Mouse (Mus musculus): Measurements from ENCODE around the gene Ppp4r2. TPM values are rescaled to one million over a fixed set of nuclear protein-coding genes. Genes with fewer than 3 reads are reported as not detected.

The Ppp4r2 gene
- polyA plus RNA-seq, 1 experiment from 2014 or later, result 10.6 TPM

- H3K36me3 ChIP-seq, result no peaks in the 10 kb centered on the region
- DNase-seq, result no peak
- 72% methylated on average over 9 of the region's 9 CpGs for WGBS (ENCODE audit: insufficient replicate concordance)
- no peak for ATAC-seq (ENCODE audit: low read depth)
- H3K4me1 ChIP-seq (replicated peaks), result no peaks in the 10 kb centered on the region
- H3K4me3 ChIP-seq (replicated peaks), result no peak overlapping the region
- H3K4me2 ChIP-seq, result no peak overlapping the region
- H3K27ac ChIP-seq, result no peak overlapping the region
- H3K9ac ChIP-seq, result no peak overlapping the region
- H3K9me3 ChIP-seq (replicated peaks), result no peaks in the 10 kb centered on the region
- no peaks in the 10 kb centered on the region for H3K27me3 ChIP-seq
Observed at GRCm38 (mm10) chr6:100807187-100807586, 26.2 kb upstream of the Ppp4r2 start.

GRCm38 (mm10) chr6:100807746-100808145 is 25.7 kb upstream of the Ppp4r2 start:
- H3K4me2 ChIP-seq, result no peak overlapping the region
- H3K4me1 ChIP-seq (replicated peaks), result no peaks in the 10 kb centered on the region

GRCm38 (mm10) chr6:100808221-100808778 is 25.1 kb upstream of the Ppp4r2 start:
- H3K9ac ChIP-seq, result no peak overlapping the region
- no peaks in the 10 kb centered on the region for H3K36me3 ChIP-seq
- 74% methylated on average over 6 of the region's 6 CpGs for WGBS (ENCODE audit: insufficient replicate concordance)
- DNase-seq (no peak), ATAC-seq (ENCODE audit: low read depth) (no peak)
- no peak overlapping the region for H3K27ac ChIP-seq
- H3K4me3 ChIP-seq (replicated peaks), result no peak overlapping the region
- H3K9me3 ChIP-seq (replicated peaks), result no peaks in the 10 kb centered on the region
- H3K27me3 ChIP-seq, result no peaks in the 10 kb centered on the region
- no peaks in the 10 kb centered on the region for H3K4me1 ChIP-seq (replicated peaks)
- H3K4me2 ChIP-seq, result no peak overlapping the region

More at GRCm38 (mm10) chr6:100807746-100808145, 25.7 kb upstream of the Ppp4r2 start:
- no peak for DNase-seq
- H3K27ac ChIP-seq, result no peak overlapping the region
- 39% methylated on average over 1 of the region's 1 CpGs for WGBS (ENCODE audit: insufficient replicate concordance)
- H3K9ac ChIP-seq, result no peak overlapping the region
- no peak for ATAC-seq (ENCODE audit: low read depth)
- no peaks in the 10 kb centered on the region for H3K27me3 ChIP-seq
- H3K4me3 ChIP-seq (replicated peaks), result no peak overlapping the region
- no peaks in the 10 kb centered on the region for H3K36me3 ChIP-seq
- no peaks in the 10 kb centered on the region for H3K9me3 ChIP-seq (replicated peaks)

- Histone ChIP-seq H3K27me3 (no peaks in the 10 kb centered on the region), H3K9me3 (replicated peaks) (no peaks in the 10 kb centered on the region), H3K4me3 (replicated peaks) (no peak overlapping the region), H3K4me2 (no peak overlapping the region), H3K27ac (no peak overlapping the region), H3K36me3 (no peaks in the 10 kb centered on the region), H3K9ac (no peak overlapping the region), H3K4me1 (replicated peaks) (no peaks in the 10 kb centered on the region)
- no peak for ATAC-seq (ENCODE audit: low read depth)
- 69% methylated on average over 4 of the region's 4 CpGs for WGBS (ENCODE audit: insufficient replicate concordance)
- DNase-seq, result no peak
Observed at GRCm38 (mm10) chr6:100810117-100810516, 23.3 kb upstream of the Ppp4r2 start.

- 42% methylated on average over 3 of the region's 3 CpGs for WGBS (ENCODE audit: insufficient replicate concordance)
- Histone ChIP-seq H3K4me3 (replicated peaks) (no peak overlapping the region), H3K9ac (no peak overlapping the region), H3K4me2 (no peak overlapping the region), H3K27ac (no peak overlapping the region), H3K4me1 (replicated peaks) (no peaks in the 10 kb centered on the region), H3K36me3 (no peaks in the 10 kb centered on the region), H3K27me3 (no peaks in the 10 kb centered on the region), H3K9me3 (replicated peaks) (no peaks in the 10 kb centered on the region)
- DNase-seq, result no peak
- no peak for ATAC-seq (ENCODE audit: low read depth)
Observed at GRCm38 (mm10) chr6:100811731-100812130, 21.7 kb upstream of the Ppp4r2 start.

GRCm38 (mm10) chr6:100821367-100821766 is 12.1 kb upstream of the Ppp4r2 start:
- H3K4me3 ChIP-seq (replicated peaks), result no peak overlapping the region
- WGBS (ENCODE audit: insufficient replicate concordance), result 61% methylated on average over 2 of the region's 2 CpGs
- H3K27me3 ChIP-seq, result no peaks in the 10 kb centered on the region
- H3K27ac ChIP-seq, result no peak overlapping the region
- H3K9me3 ChIP-seq (replicated peaks), result no peaks in the 10 kb centered on the region
- no peak for DNase-seq
- no peak overlapping the region for H3K9ac ChIP-seq
- H3K4me2 ChIP-seq, result no peak overlapping the region
- no peaks in the 10 kb centered on the region for H3K36me3 ChIP-seq
- no peaks in the 10 kb centered on the region for H3K4me1 ChIP-seq (replicated peaks)
- ATAC-seq (ENCODE audit: low read depth), result no peak

GRCm38 (mm10) chr6:100823356-100823755 is 10.1 kb upstream of the Ppp4r2 start:
- Histone ChIP-seq H3K4me3 (replicated peaks) (no peak overlapping the region), H3K9me3 (replicated peaks) (no peaks in the 10 kb centered on the region), H3K4me2 (no peak overlapping the region), H3K27ac (no peak overlapping the region), H3K4me1 (replicated peaks) (no peaks in the 10 kb centered on the region), H3K27me3 (no peaks in the 10 kb centered on the region), H3K9ac (no peak overlapping the region), H3K36me3 (no peaks in the 10 kb centered on the region)
- no peak for ATAC-seq (ENCODE audit: low read depth)
- DNase-seq, result no peak
- WGBS (ENCODE audit: insufficient replicate concordance), result 66% methylated on average over 1 of the region's 1 CpGs

- no peak for ATAC-seq (ENCODE audit: low read depth)
- Histone ChIP-seq H3K27ac (no peak overlapping the region), H3K4me1 (replicated peaks) (no peaks in the 10 kb centered on the region), H3K27me3 (no peaks in the 10 kb centered on the region), H3K9me3 (replicated peaks) (no peaks in the 10 kb centered on the region), H3K4me3 (replicated peaks) (no peak overlapping the region), H3K9ac (no peak overlapping the region), H3K36me3 (no peaks in the 10 kb centered on the region), H3K4me2 (no peak overlapping the region)
- DNase-seq, result no peak
- 62% methylated on average over 7 of the region's 7 CpGs for WGBS (ENCODE audit: insufficient replicate concordance)
Observed at GRCm38 (mm10) chr6:100824381-100824965, 8.9 kb upstream of the Ppp4r2 start.

- no peaks in the 10 kb centered on the region for H3K36me3 ChIP-seq
- H3K4me3 ChIP-seq (replicated peaks), result no peak overlapping the region
- H3K4me1 ChIP-seq (replicated peaks), result peaks cover 2% of the 10 kb centered on the region; the same call in 1 of the 2 replicates
- WGBS (ENCODE audit: insufficient replicate concordance), result 71% methylated on average over 6 of the region's 6 CpGs
- H3K27me3 ChIP-seq, result no peaks in the 10 kb centered on the region
- H3K9ac ChIP-seq, result no peak overlapping the region
- no peaks in the 10 kb centered on the region for H3K9me3 ChIP-seq (replicated peaks)
- no peak overlapping the region for H3K4me2 ChIP-seq
- DNase-seq (no peak), ATAC-seq (ENCODE audit: low read depth) (no peak)
- H3K27ac ChIP-seq, result no peak overlapping the region
Observed at GRCm38 (mm10) chr6:100826046-100826445, 7.4 kb upstream of the Ppp4r2 start.

- H3K4me1 ChIP-seq (replicated peaks), result peaks cover 11% of the 10 kb centered on the region
- DNase-seq (no peak), ATAC-seq (ENCODE audit: low read depth) (no peak)
- H3K27me3 ChIP-seq, result no peaks in the 10 kb centered on the region
- H3K9ac ChIP-seq, result no peak overlapping the region
- no peak overlapping the region for H3K27ac ChIP-seq
- H3K4me3 ChIP-seq (replicated peaks), result no peak overlapping the region
- H3K36me3 ChIP-seq, result no peaks in the 10 kb centered on the region
- 74% methylated on average over 7 of the region's 7 CpGs for WGBS (ENCODE audit: insufficient replicate concordance)
- no peak overlapping the region for H3K4me2 ChIP-seq
- H3K9me3 ChIP-seq (replicated peaks), result no peaks in the 10 kb centered on the region
Observed at GRCm38 (mm10) chr6:100828565-100828964, 4.9 kb upstream of the Ppp4r2 start.

- no peak overlapping the region for H3K4me3 ChIP-seq (replicated peaks)
- no peak overlapping the region for H3K4me2 ChIP-seq
Observed at GRCm38 (mm10) chr6:100829770-100830169, 3.7 kb upstream of the Ppp4r2 start.

GRCm38 (mm10) chr6:100831188-100831587 is 2.2 kb upstream of the Ppp4r2 start:
- no peaks in the 10 kb centered on the region for H3K27me3 ChIP-seq
- H3K4me1 ChIP-seq (replicated peaks), result peaks cover 28% of the 10 kb centered on the region
- H3K4me3 ChIP-seq (replicated peaks), result no peak overlapping the region
- ATAC-seq (ENCODE audit: low read depth), result no peak
- no peak overlapping the region for H3K27ac ChIP-seq
- no peak overlapping the region for H3K4me2 ChIP-seq
- H3K9me3 ChIP-seq (replicated peaks), result no peaks in the 10 kb centered on the region
- DNase-seq, result no peak
- WGBS (ENCODE audit: insufficient replicate concordance), result 48% methylated on average over 3 of the region's 3 CpGs
- no peak overlapping the region for H3K9ac ChIP-seq
- peaks cover 10% of the 10 kb centered on the region for H3K36me3 ChIP-seq

More at GRCm38 (mm10) chr6:100829770-100830169, 3.7 kb upstream of the Ppp4r2 start:
- Histone ChIP-seq H3K9me3 (replicated peaks) (no peaks in the 10 kb centered on the region), H3K36me3 (no peaks in the 10 kb centered on the region), H3K4me1 (replicated peaks) (peaks cover 16% of the 10 kb centered on the region), H3K27ac (no peak overlapping the region), H3K27me3 (no peaks in the 10 kb centered on the region), H3K9ac (no peak overlapping the region)
- no peak for ATAC-seq (ENCODE audit: low read depth)
- DNase-seq, result no peak
- 73% methylated on average over 5 of the region's 5 CpGs for WGBS (ENCODE audit: insufficient replicate concordance)

All from liver, embryonic 13.5 days (tissue).